Mouse (Mus musculus) ES-Bruce4 (cell line): ENCODE measurements at regions not wholly inside any gene's neighbourhood (a gene's known extent, or its start where the extent isn't known, plus 50 kb on each side); places are given as distances from the start of the nearest gene placed in this dataset.

ENCODE experiments used
- CTCF ChIP-seq: IDR thresholded peaks from one replicate; pipeline ENCODE4 v1.8.1; 2011; ENCODE audit warnings: low read depth, low read length
- EP300 ChIP-seq: IDR thresholded peaks from 2 replicates; pipeline ENCODE4 v1.6.1; 2011; ENCODE audit warnings: low read depth, low read length; ENCODE audit not compliant: insufficient read depth
- POLR2A ChIP-seq: IDR thresholded peaks from one replicate; pipeline ENCODE4 v1.8.1; 2011; ENCODE audit warnings: low read length; ENCODE audit not compliant: insufficient read depth

GRCm38 (mm10) chr14:45716100-45716499 lies 58.2 kb upstream of the Ddhd1 start:
- TF ChIP-seq CTCF (no peak), EP300 (no peak), POLR2A (no peak)
